ENCODE assay signal across 21 mouse cellular contexts in genomic region chr12:58536381-58536992, GRCm38 (mm10).
DNase-seq lines count a peak whose midpoint lies in the region; ATAC-seq and TF ChIP-seq lines count a peak whose summit lies in the region.
"Had no signal": no experiment of that assay in that cellular context is flagged by ENCODE, and none has a peak within 500 bp of the region (broad histone marks: within the 10 kb centered on the region; RNA-seq: fewer than 3 reads in every experiment).

No protein-coding gene starts in this region.

- no peaks in the 10 kb centered on the region for H3K4me1 ChIP-seq in forebrain, embryonic 11.5 days (replicated peaks; ENCODE audit: control insufficient read depth, insufficient read depth, low read length)
- no peaks in the 10 kb centered on the region for H3K4me1 ChIP-seq in forebrain, embryonic 10.5 days
- H3K4me1 ChIP-seq in lung, postnatal 0 days (ENCODE audit: insufficient read depth, low read depth, low read length): no peaks in the 10 kb centered on the region; the same call in 1 of the 2 replicates
- H3K4me1 ChIP-seq in hindbrain, embryonic 15.5 days (replicated peaks): no peaks in the 10 kb centered on the region
- H3K4me1 ChIP-seq: embryonic facial prominence, embryonic 12.5 days; lung, embryonic 15.5 days; stomach, embryonic 15.5 days had no signal

- peak; percentile 55 for ATAC-seq in forebrain, embryonic 11.5 days (replicated peaks; ENCODE audit: low FRiP score)
- peak; percentile 49 for ATAC-seq in lung, postnatal 0 days
- 0 out of 2 replicates have a peak, but pooled peaks have one; percentile 63 for ATAC-seq in hindbrain, embryonic 15.5 days (ENCODE audit: low FRiP score, low read depth)
- ATAC-seq: intestine, embryonic 16.5 days had no signal

- H3K9ac ChIP-seq in forebrain, embryonic 11.5 days (ENCODE audit: low read length): no peak overlapping the region
- no peak overlapping the region for H3K9ac ChIP-seq in lung, postnatal 0 days (replicated peaks; ENCODE audit: low read depth)
- H3K9ac ChIP-seq in hindbrain, embryonic 15.5 days: no peak overlapping the region
- H3K9ac ChIP-seq: embryonic facial prominence, embryonic 12.5 days; liver, embryonic 14.5 days; lung, embryonic 15.5 days; stomach, embryonic 15.5 days had no signal

- no peak overlapping the region for H3K27ac ChIP-seq in forebrain, embryonic 11.5 days (ENCODE audit: low read depth, low read length)
- no peak overlapping the region for H3K27ac ChIP-seq in forebrain, embryonic 10.5 days
- no peak overlapping the region for H3K27ac ChIP-seq in lung, postnatal 0 days (ENCODE audit: low read length)
- no peak overlapping the region for H3K27ac ChIP-seq in hindbrain, embryonic 15.5 days (replicated peaks)
- H3K27ac ChIP-seq: embryonic facial prominence, embryonic 12.5 days; layer of hippocampus, adult 2 months; liver, embryonic 14.5 days; lung, embryonic 15.5 days; macrophage; stomach, embryonic 15.5 days had no signal

- DNase-seq in forebrain, embryonic 11.5 days (ENCODE audit: low spot score): no peak
- DNase-seq in forebrain, embryonic 10.5 days (ENCODE audit: extremely low spot score, low spot score): no peak
- DNase-seq in lung, postnatal 0 days (ENCODE audit: low spot score): peak; percentile 25
- no peak for DNase-seq in lung, postnatal 36 days
- peak; percentile 59 for DNase-seq in Muller cell, postnatal 12 days (ENCODE audit: inconsistent ontology term)
- DNase-seq in right cerebral cortex, adult 2 months (ENCODE audit: low spot score in 2 of 2): no peak
- no peak for DNase-seq in lung, adult 18-20 months
- DNase-seq: adrenal gland, postnatal 10 days; cerebellum, adult 2 months; cerebellum, postnatal 25 days; kidney, postnatal 25 days; right cerebral cortex, postnatal 4 days; thymus, postnatal 25 days had no signal

- H3K36me3 ChIP-seq in forebrain, embryonic 11.5 days (ENCODE audit: control insufficient read depth, insufficient read depth, low read length): no peaks in the 10 kb centered on the region
- H3K36me3 ChIP-seq in forebrain, embryonic 10.5 days (replicated peaks): no peaks in the 10 kb centered on the region
- no peaks in the 10 kb centered on the region for H3K36me3 ChIP-seq in lung, postnatal 0 days (ENCODE audit: insufficient read depth, low read length)
- H3K36me3 ChIP-seq in hindbrain, embryonic 15.5 days: no peaks in the 10 kb centered on the region
- H3K36me3 ChIP-seq: embryonic facial prominence, embryonic 12.5 days; lung, embryonic 15.5 days; stomach, embryonic 15.5 days had no signal

- TF ChIP-seq CTCF in lung, postnatal 0 days (IDR thresholded peaks at IDR 0.05): no peak

- TF ChIP-seq EP300 in lung, postnatal 0 days (IDR thresholded peaks at IDR 0.05): 0 out of 2 replicates have a peak, but pooled peaks have one; percentile 13

- H3K4me3 ChIP-seq in forebrain, embryonic 11.5 days (ENCODE audit: low read depth, low read length): no peak overlapping the region
- no peak overlapping the region for H3K4me3 ChIP-seq in forebrain, embryonic 10.5 days
- H3K4me3 ChIP-seq in lung, postnatal 0 days (ENCODE audit: low read depth, low read length): no peak overlapping the region
- no peak overlapping the region for H3K4me3 ChIP-seq in hindbrain, embryonic 15.5 days
- H3K4me3 ChIP-seq: embryonic facial prominence, embryonic 12.5 days; layer of hippocampus, adult 2 months; lung, embryonic 15.5 days; stomach, embryonic 15.5 days had no signal

- H3K27me3 ChIP-seq in forebrain, embryonic 11.5 days (ENCODE audit: control insufficient read depth, insufficient read depth, low read length): no peaks in the 10 kb centered on the region
- no peaks in the 10 kb centered on the region for H3K27me3 ChIP-seq in forebrain, embryonic 10.5 days (ENCODE audit: poor library complexity, severe bottlenecking)
- no peaks in the 10 kb centered on the region for H3K27me3 ChIP-seq in lung, postnatal 0 days (replicated peaks; ENCODE audit: insufficient read depth, low read length)
- no peaks in the 10 kb centered on the region for H3K27me3 ChIP-seq in hindbrain, embryonic 15.5 days
- H3K27me3 ChIP-seq: embryonic facial prominence, embryonic 12.5 days; lung, embryonic 15.5 days; stomach, embryonic 15.5 days had no signal

- 69% methylated on average over 7 of the region's 7 CpGs for WGBS in forebrain, embryonic 11.5 days
- WGBS in forebrain, embryonic 10.5 days: 82% methylated on average over 7 of the region's 7 CpGs
- 71% methylated on average over 7 of the region's 7 CpGs for WGBS in lung, postnatal 0 days
- 29% methylated on average over 7 of the region's 7 CpGs for WGBS in hindbrain, embryonic 15.5 days

- no peaks in the 10 kb centered on the region for H3K9me3 ChIP-seq in forebrain, embryonic 11.5 days (ENCODE audit: control insufficient read depth, low read length)
- H3K9me3 ChIP-seq in forebrain, embryonic 10.5 days: no peaks in the 10 kb centered on the region
- H3K9me3 ChIP-seq in lung, postnatal 0 days (ENCODE audit: low read length): no peaks in the 10 kb centered on the region
- H3K9me3 ChIP-seq in hindbrain, embryonic 15.5 days: no peaks in the 10 kb centered on the region
- H3K9me3 ChIP-seq: embryonic facial prominence, embryonic 12.5 days; lung, embryonic 15.5 days; stomach, embryonic 15.5 days had no signal

- no peak overlapping the region for H3K4me2 ChIP-seq in forebrain, embryonic 11.5 days (ENCODE audit: low read depth, low read length, severe bottlenecking)
- H3K4me2 ChIP-seq in lung, postnatal 0 days (replicated peaks; ENCODE audit: low read depth, low read length): no peak overlapping the region
- H3K4me2 ChIP-seq in hindbrain, embryonic 15.5 days: no peak overlapping the region
- H3K4me2 ChIP-seq: embryonic facial prominence, embryonic 12.5 days; lung, embryonic 15.5 days; stomach, embryonic 15.5 days had no signal

Comparison
In these comparisons a context has a peak if more than half of its experiments do, and no peak if none do; other contexts are left out.
1. DNase-seq: peak in lung, postnatal 0 days (single experiment) and Muller cell, postnatal 12 days (single experiment); none in forebrain, embryonic 11.5 days (single experiment), forebrain, embryonic 10.5 days (single experiment), lung, postnatal 36 days (single experiment), right cerebral cortex, adult 2 months (0 of 2) and lung, adult 18-20 months (0 of 2).
2. Peak in every context shown above with its lines, with median percentiles within 50 percentile points of each other: ATAC-seq.